Mouse (Mus musculus) liver, adult (tissue): ENCODE data around the gene Mfsd6l.

ENCODE experiments used
- GATA4 ChIP-seq: IDR thresholded peaks from 2 replicates; pipeline ENCODE4 v1.6.1; 2014; ENCODE audit warnings: mild to moderate bottlenecking, low read length; ENCODE audit not compliant: insufficient replicate concordance

Gene Mfsd6l

DNA sequence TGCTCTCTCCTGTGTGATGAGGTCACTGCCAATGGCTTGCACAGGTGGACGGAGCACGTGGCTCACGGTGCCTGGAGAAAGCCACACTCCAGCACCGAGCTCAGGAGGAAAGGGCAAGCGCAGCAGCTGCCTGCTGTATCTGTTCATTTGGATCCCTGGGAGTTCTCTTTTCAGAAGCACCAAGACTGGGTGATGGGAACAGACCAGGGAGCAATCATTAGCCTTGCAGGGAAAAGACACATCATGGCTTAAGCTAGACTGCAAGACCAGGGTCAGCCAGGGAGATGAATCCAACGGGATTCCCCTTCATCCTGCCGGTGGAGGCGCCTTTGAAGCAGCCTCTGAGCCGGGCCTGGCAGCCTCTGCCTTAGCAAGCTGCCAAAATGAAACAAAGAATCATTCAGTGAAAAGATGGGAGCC, 23.5 kb downstream of the Mfsd6l start:
- TF ChIP-seq GATA4: no peak

DNA sequence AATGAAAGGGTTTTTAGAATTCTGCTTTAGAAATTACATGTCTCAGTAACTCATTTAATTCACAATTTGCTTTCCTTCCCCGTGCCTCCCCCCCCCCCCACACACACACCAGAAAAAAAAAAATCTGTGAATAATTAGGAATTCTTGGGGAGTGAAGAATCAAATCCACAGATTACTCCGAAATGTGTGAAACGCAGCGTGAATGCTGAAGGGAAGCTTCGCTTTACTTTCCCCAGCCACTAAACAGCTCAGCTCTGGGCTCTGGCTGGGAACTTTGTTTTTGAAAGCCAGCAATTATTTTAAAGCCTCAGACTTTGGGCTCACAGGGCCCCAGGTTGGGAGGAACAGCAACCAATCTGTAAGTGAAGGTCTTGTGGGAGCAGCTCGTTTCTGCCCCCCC, 24.6 kb downstream of the Mfsd6l start:
- TF ChIP-seq GATA4: no peak

DNA sequence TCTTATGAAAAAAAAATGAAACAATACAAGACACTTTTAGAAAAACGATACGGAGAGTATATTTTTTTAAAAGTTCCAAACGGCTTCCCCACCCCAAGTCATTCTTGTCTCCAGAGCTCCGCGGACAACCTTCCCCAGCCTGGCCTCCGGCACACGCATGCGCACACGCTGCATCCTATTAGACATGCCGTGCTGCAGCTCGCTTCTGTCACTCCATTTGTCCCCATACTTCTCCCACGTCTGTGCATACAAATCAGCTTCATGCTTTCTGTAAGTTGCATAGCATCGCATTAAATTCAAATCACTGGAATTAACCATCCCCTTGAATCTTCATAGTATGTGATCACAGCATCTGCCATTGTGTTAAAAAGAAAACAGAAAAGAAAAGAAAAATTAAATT, 27.2 kb downstream of the Mfsd6l start:
- no peak for TF ChIP-seq GATA4

DNA sequence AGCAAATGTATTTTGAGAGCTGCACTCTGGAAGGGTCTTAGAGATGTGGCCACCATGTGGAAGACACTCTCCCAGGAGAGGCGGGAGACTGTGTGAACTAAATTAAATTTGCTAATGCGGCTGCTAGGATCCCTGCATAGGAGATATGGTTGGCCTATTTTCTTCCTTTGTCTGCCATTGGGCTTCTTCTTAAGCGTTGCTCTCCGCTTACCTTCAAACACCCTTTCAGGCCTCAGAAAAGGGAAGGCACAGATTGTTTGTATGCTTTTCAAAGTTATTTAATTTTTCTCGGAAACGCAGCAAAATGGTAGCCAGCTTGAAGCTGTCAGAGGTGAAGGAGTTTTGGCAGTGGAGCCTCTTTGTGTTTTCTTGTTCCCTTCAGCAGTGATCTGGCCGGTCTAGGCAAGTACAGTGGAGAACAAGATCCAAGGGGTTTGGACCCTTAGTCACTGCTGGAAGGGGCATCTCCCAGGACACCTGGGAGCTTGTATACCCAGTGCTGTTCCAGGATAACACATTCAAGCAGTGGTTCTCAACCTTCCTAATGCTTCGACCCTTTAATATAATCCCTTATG, 28.0 kb downstream of the Mfsd6l start:
- no peak for TF ChIP-seq GATA4

DNA sequence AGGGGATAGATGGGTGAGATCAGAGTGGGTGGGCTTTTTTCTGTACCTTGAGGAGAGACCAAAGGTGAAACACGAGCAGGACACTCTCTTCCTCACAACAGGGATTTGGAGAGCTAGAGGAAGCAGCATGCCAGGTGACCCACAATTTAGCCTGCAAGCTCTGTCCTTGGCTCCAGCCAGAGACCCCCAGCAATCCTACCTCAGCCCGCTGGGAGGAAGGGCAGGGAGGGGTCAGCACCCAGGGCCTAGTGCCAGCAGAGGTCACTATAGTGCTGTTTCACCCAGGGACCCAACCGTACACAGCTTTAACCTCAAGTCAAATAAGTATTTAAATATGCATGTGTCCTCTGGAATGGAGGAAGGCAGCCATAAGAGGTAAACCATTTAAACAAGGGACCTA, 29.9 kb downstream of the Mfsd6l start:
- no peak for TF ChIP-seq GATA4

DNA sequence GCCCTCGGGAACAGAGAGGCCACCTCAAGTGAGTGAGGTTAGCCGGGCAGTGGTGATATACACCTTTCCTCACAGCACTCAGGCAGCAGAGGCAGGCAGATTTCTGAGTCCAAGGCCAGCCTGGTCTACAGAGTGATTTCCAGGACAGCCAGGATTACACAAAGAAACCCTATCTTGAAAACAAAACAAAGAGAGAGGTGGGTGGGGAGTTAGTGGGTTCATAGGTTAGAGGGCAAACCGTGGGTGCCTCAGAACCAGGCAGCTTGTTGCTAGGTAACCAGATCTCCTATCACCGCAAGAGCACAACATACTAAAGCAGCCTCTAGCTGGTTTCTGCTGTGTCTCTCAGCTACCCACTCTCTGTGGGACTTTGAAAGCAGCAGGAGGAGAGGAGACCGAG, 30.7 kb downstream of the Mfsd6l start, which contains the start of gene Ccdc42:
Gene Ccdc42, plus strand, starts transcription at position 301 of the 400 bp plus-strand sequence.
- no peak for TF ChIP-seq GATA4

DNA sequence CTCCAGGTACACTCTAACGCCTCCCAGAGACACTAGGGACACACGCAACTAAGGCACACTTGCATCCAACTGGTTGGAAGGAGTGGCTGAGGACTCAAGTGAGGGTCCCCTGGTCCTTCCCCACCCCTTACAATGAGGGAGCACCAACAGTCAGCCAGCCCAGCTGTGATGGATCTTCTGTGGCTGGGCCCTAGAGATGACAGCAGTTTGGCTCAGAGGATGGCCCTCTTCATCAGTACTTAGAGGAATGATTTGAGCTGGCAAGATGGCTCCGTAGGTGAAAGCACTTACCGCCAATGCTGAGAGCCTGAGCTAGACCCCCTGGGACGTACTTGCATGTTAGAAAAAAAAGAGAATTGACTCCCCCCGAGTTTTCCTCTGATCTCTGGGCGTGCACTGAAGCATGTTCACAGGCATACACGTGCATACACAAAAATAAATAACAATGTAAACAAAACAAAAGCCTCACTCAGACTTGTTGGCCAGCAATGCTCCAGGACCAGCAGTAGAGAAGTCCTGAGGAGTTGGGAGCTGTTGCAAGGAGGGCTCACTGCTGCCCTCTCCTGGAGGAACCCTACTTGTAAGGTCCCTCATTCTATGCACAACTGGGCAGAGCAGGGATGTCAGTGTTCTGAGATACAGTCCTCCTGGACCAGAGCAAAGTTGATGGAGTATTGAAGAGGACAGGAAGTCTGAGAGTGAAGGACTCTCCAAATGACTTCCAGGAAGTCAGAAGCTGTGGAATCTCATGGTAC, 33.2 kb downstream of the Mfsd6l start:
- no peak for TF ChIP-seq GATA4

DNA sequence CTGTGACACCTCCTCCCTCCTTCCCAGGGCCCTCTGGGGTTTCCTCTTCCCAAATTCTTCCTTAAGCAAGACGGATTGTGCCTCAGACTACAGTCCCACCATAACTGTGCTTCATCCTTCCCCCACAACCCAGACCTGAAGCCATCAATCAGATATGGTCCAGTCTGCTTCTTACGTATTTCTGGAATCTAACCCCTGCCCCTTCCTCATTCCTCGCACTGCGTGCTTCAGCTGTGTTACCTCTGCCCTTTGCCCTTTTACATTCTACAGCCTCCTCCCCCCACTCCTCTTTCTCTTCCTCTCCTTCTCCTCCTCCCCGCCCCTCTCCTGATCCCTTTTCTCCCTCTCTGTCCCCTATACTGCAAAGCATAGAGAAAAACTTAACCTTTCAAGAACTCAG, 35.7 kb downstream of the Mfsd6l start:
- TF ChIP-seq GATA4: no peak

DNA sequence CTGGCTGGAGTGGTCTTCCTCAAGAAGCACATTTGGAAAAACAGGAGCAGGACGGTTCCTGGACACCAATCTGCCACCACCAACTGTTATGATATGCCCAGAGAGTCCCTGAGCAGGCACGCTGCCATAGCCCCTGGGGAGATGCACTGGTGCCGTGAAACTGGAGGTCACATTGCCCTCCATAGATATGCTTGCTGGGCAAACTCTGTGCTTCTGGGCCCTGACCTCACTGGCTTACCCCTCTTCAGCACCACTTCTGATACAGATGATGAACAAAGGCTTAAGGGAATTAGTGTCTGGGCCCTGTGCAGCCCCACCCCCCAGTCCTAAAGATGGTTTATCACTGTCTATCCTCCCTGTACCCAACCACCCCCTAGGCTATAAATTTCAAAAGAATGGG, 37.3 kb downstream of the Mfsd6l start:
- no peak for TF ChIP-seq GATA4

DNA sequence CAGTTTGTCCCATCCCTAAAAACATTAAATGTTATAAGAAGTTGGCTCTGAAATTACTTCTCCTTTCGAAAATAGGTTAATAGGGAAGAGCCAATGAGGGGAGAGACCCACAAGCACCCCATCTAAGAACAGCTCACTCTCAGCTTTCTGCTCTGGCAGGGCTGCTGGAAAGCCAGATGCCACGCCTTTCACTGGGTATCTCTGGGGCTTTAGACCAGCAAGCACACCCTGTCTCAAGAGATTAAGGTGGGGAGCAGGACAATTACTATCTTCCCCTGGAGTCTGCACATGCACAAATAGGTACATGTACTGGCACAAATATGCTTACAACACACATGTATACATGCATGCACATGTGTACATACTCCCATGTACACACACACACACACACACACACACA, 41.9 kb downstream of the Mfsd6l start:
- TF ChIP-seq GATA4: no peak

DNA sequence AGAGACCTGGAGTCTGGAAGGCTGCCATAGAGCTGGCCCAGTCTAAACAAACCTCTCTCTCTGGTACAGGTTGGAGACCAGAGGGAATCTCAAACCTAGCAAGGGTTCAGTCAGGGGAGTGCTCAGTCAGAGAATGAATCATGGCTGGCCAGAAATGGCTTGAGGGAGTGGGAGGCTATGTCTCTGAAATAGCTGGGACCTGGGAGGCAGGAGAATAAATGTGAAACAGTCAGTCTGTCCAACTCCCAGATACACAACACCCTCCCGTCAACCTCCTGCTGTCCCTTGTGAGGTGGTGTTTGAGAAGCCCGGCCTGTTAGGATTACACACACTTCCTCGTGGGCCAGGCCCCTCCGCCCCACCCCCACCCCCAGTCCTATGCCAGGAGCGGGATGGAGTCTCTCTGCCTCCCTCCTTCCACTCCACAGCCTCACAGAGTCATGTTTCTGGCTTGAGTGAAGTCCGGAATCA, 44.6 kb downstream of the Mfsd6l start:
- no peak for TF ChIP-seq GATA4

DNA sequence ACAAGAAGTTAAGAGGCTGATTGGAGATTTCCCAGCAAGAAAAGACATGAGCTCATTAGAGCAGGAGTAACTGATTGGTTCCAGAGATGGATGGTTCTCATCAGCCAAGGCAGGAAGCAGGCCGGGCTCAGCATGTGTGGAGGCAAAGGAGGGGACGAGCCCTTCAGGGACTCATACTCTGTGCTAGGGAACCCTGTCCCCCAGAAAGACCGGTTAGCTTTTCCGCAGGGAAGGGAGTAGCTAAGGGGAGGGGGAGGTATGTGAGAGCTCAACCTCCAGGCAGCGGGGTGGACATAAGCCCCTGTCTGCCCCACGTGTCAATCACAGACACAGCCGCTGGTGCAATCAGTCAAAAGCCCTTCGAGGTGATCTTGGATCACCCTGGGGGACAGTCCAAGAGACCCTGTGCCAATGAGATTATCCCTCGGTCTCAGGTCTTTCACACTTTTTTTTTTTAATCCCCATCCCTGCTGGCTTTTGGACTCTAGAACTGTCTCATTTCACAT, 45.6 kb downstream of the Mfsd6l start:
- no peak for TF ChIP-seq GATA4

DNA sequence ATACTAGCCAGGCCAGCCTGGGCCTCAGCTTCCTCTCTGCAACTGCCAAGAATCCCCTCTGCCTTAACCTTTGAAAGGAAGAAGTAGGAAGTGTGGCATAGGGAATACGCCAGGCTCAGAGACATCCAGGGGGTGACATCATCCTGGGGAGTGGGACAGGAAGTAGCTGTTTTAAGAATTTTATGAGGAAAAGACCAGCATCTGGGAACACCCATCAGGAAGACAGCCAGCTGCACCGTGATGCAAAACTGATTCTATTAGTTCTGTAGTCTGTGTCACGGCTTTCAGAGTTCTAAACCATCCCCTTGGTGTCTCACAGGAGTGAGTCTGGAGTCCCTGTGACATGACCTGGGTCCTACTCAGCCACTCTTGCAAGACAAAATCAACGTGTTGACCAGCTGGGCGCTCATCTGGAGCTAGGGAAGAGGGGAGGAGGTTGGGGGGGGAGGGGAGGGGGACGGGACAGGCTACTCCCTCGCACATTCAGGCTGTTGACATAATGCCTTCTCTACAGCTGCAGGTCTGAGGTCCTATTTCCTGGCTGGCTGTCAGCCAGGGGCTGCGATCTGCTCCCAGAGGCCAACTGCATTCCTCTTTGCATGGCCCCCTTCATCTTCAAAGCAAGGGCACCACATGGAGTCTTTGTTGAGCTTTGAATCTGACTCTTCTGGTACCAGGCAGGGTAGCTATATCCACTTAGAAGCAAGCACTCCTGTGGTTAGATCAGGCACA, 46.4 kb downstream of the Mfsd6l start:
- TF ChIP-seq GATA4: no peak

DNA sequence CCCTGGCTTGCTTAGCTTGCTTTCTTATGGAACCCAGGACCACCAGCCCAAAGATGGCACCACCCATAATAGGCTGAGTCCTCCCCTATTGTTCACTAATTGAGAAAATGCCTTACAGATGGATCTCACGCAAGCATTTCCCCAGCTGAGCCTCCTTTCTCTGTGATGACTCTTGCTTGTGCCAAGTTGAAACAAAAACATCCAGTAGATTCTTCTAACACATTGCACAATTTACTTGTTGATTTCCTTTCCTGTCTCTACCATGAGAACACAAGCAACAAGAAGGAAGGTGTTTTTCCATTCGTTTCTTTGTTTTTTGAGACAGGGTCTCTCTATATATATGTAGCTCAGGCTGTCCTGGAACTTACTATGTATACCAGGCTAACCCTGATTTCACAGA, 51.1 kb downstream of the Mfsd6l start:
- no peak for TF ChIP-seq GATA4
